Mouse (Mus musculus) G1E (cell line): ENCODE data around the gene Nnat. TPM values are rescaled to one million over a fixed set of nuclear protein-coding genes. Genes with fewer than 3 reads are reported as not detected.

Experiments
- ATAC-seq: 2 replicates; pipeline ENCODE4 v1.8.0; 2016; ENCODE audit warnings: mild to moderate bottlenecking; ENCODE audit not compliant: insufficient number of reproducible peaks, poor library complexity, low FRiP score, severe bottlenecking; ENCODE audit errors: extremely low read depth
- DNase-seq: peaks from one replicate; pipeline ENCODE4 v3.0.0; 2012; ENCODE audit warnings: low spot score
- H3K27me3 ChIP-seq: 2 replicates; pipeline ENCODE4 v1.6.1; 2012; ENCODE audit warnings: mild to moderate bottlenecking, low read length, inconsistent platforms; ENCODE audit not compliant: insufficient read depth
- H3K36me3 ChIP-seq: replicated peaks from 2 replicates; pipeline ENCODE3; 2012; ENCODE audit warnings: mild to moderate bottlenecking, inconsistent platforms
- H3K4me1 ChIP-seq: 2 replicates; pipeline ENCODE4 v1.6.1; 2012; ENCODE audit warnings: low read depth, low read length, inconsistent platforms, mixed read lengths; ENCODE audit not compliant: insufficient read depth
- H3K4me3 ChIP-seq: 2 replicates; pipeline ENCODE4 v1.5.1; 2012; ENCODE audit warnings: low read depth, mild to moderate bottlenecking, inconsistent platforms, low read length, moderate library complexity, mixed read lengths
- H3K9me3 ChIP-seq: replicated peaks from 2 replicates; pipeline ENCODE4 v1.6.1; 2012; ENCODE audit warnings: inconsistent platforms
- CTCF ChIP-seq: IDR thresholded peaks from 2 replicates; pipeline ENCODE4 v1.5.1; 2012; ENCODE audit warnings: low read depth, low read length, inconsistent platforms, mixed read lengths
- GATA1 ChIP-seq: IDR thresholded peaks from 2 replicates; pipeline ENCODE4 v1.6.1; 2012; ENCODE audit warnings: borderline replicate concordance, low read length, inconsistent platforms, mixed read lengths
- GATA2 ChIP-seq: IDR thresholded peaks from 2 replicates; pipeline ENCODE4 v1.6.1; 2012; ENCODE audit warnings: low read depth, low read length, inconsistent platforms, borderline replicate concordance
- POLR2AphosphoS5 ChIP-seq: IDR thresholded peaks from 2 replicates; pipeline ENCODE4 v1.6.1; 2012; ENCODE audit warnings: low read depth, low read length, inconsistent platforms; ENCODE audit not compliant: insufficient replicate concordance
- TAL1 ChIP-seq: conservative IDR thresholded peaks from 2 replicates; pipeline ENCODE4 v1.6.1; 2012; ENCODE audit warnings: low read depth, low read length, inconsistent platforms, mixed read lengths
- polyA plus RNA-seq: library from polyadenylated mRNA; stranded (reverse); fragments of >175 nt; gene quantifications from 2 replicates; pipeline ENCODE4 v1.2.3, GENCODE M21; 2012
- total RNA-seq, 2 experiments: library from RNA; stranded (forward) in 1 of 2; stranded (reverse) in 1 of 2; fragments of 200-1000 nt in 1 of 2; fragments of >200 nt in 1 of 2; fragmentation: Nextera tagmentation in 1 of 2; gene quantifications; 2 replicates each; pipeline ENCODE4 v1.2.3; 2014 to 2017

Nnat gene
- total and polyA plus RNA-seq, 3 experiments: not detected

GRCm38 (mm10) chr2:157558520-157558919, 1.4 kb upstream of the Nnat start:
- no peak for ATAC-seq
- H3K36me3 ChIP-seq: peaks cover 81% of the 10 kb centered on the region

GRCm38 (mm10) chr2:157559440-157559839, 438 bp upstream of the Nnat start:
- Histone ChIP-seq H3K9me3 (peaks cover 18% of the 10 kb centered on the region), H3K27me3 (no peaks in the 10 kb centered on the region), H3K36me3 (peaks cover 79% of the 10 kb centered on the region), H3K4me3 (no peak overlapping the region), H3K4me1 (peaks cover 31% of the 10 kb centered on the region)
- no peak for TF ChIP-seq CTCF
- TF ChIP-seq POLR2AphosphoS5: no peak
- no peak for ATAC-seq
- DNase-seq: no peak

More at GRCm38 (mm10) chr2:157558520-157558919, 1.4 kb upstream of the Nnat start:
- Histone ChIP-seq H3K9me3 (peaks cover 18% of the 10 kb centered on the region), H3K27me3 (no peaks in the 10 kb centered on the region), H3K4me1 (peaks cover 24% of the 10 kb centered on the region), H3K4me3 (no peak overlapping the region)
- no peak for DNase-seq
- TF ChIP-seq CTCF: no peak
- TF ChIP-seq GATA2: no peak
- no peak for TF ChIP-seq TAL1
- no peak for TF ChIP-seq GATA1
- TF ChIP-seq POLR2AphosphoS5: no peak

GRCm38 (mm10) chr2:157560302-157560701, 424 bp downstream of the Nnat start:
- peaks cover 18% of the 10 kb centered on the region for H3K9me3 ChIP-seq
- H3K4me3 ChIP-seq: peak overlapping the region; percentile 33; the same call in 1 of the 2 replicates
- DNase-seq: no peak
- no peak for ATAC-seq
- peaks cover 73% of the 10 kb centered on the region for H3K36me3 ChIP-seq
- H3K27me3 ChIP-seq: no peaks in the 10 kb centered on the region
- peaks cover 39% of the 10 kb centered on the region for H3K4me1 ChIP-seq
- no peak for TF ChIP-seq GATA1
- TF ChIP-seq POLR2AphosphoS5: no peak
- TF ChIP-seq TAL1: no peak
- TF ChIP-seq CTCF: no peak
- TF ChIP-seq GATA2: no peak

- Histone ChIP-seq H3K4me3 (peak overlapping the region; percentile 21; the same call in 1 of the 2 replicates), H3K4me1 (peaks cover 41% of the 10 kb centered on the region), H3K36me3 (peaks cover 64% of the 10 kb centered on the region), H3K9me3 (peaks cover 18% of the 10 kb centered on the region), H3K27me3 (no peaks in the 10 kb centered on the region)
- DNase-seq: no peak
- TF ChIP-seq TAL1: no peak
- TF ChIP-seq POLR2AphosphoS5: no peak
- TF ChIP-seq GATA2: no peak
- TF ChIP-seq CTCF: no peak
- TF ChIP-seq GATA1: no peak
- ATAC-seq: no peak
These were observed 1.4 kb downstream of the Nnat start for GRCm38 (mm10) chr2:157561165-157561836.

- H3K4me3 ChIP-seq: no peak overlapping the region
- H3K27me3 ChIP-seq: no peaks in the 10 kb centered on the region
- peak; percentile 35 for ATAC-seq
- peaks cover 54% of the 10 kb centered on the region for H3K4me1 ChIP-seq
- peaks cover 18% of the 10 kb centered on the region for H3K9me3 ChIP-seq
- no peak for DNase-seq
- TF ChIP-seq TAL1 (no peak), GATA1 (no peak), GATA2 (no peak), POLR2AphosphoS5 (no peak), CTCF (no peak)
- H3K36me3 ChIP-seq: peaks cover 48% of the 10 kb centered on the region
These were observed 3.2 kb downstream of the Nnat start for GRCm38 (mm10) chr2:157563031-157563430.

- no peak for TF ChIP-seq POLR2AphosphoS5
- H3K4me3 ChIP-seq: no peak overlapping the region
- no peak for ATAC-seq
- H3K9me3 ChIP-seq: peaks cover 16% of the 10 kb centered on the region
- peaks cover 54% of the 10 kb centered on the region for H3K4me1 ChIP-seq
- peaks cover 5% of the 10 kb centered on the region; the same call in 1 of the 2 replicates for H3K27me3 ChIP-seq
- DNase-seq: no peak
- peaks cover 34% of the 10 kb centered on the region for H3K36me3 ChIP-seq
These were observed 4.8 kb downstream of the Nnat start for GRCm38 (mm10) chr2:157564723-157565122.

- DNase-seq: no peak
- Histone ChIP-seq H3K4me3 (peak overlapping the region; percentile 97), H3K27me3 (peaks cover 9% of the 10 kb centered on the region; the same call in 1 of the 2 replicates), H3K4me1 (peaks cover 54% of the 10 kb centered on the region), H3K9me3 (peaks cover 9% of the 10 kb centered on the region), H3K36me3 (peaks cover 26% of the 10 kb centered on the region)
- ATAC-seq: no peak
- TF ChIP-seq POLR2AphosphoS5 (no peak), CTCF (no peak), GATA2 (no peak), TAL1 (no peak), GATA1 (no peak)
These were observed 5.6 kb downstream of the Nnat start for GRCm38 (mm10) chr2:157565446-157565845.
